In genomic region chr13:23950928-23951327, GRCm38 (mm10) we compare ENCODE assay signal across 10 mouse cellular contexts. TPM values are rescaled to one million over a fixed set of nuclear protein-coding genes. Genes with fewer than 3 reads are reported as not detected.
DNase-seq lines count a peak whose midpoint lies in the region; ATAC-seq and TF ChIP-seq lines count a peak whose summit lies in the region.
"Had no signal": no experiment of that assay in that cellular context is flagged by ENCODE, and none has a peak within 500 bp of the region (broad histone marks: within the 10 kb centered on the region; RNA-seq: fewer than 3 reads in every experiment).

No protein-coding gene starts in this region.

- no peak overlapping the region for H3K27ac ChIP-seq in liver, embryonic 14.5 days
- H3K27ac ChIP-seq in liver, embryonic 11.5 days (ENCODE audit: low read depth, low read length) = no peak overlapping the region

- H3K4me1 ChIP-seq in liver, embryonic 14.5 days (replicated peaks; ENCODE audit: control insufficient read depth in 2 of 2, insufficient read depth in 2 of 2, low read length in 1 of 2) = no peaks in the 10 kb centered on the region
- no peaks in the 10 kb centered on the region for H3K4me1 ChIP-seq in liver, embryonic 11.5 days (replicated peaks; ENCODE audit: control insufficient read depth, insufficient read depth, low read length)

- H3K4me2 ChIP-seq in liver, embryonic 14.5 days (ENCODE audit: low read depth) = no peak overlapping the region
- H3K4me2 ChIP-seq in liver, embryonic 11.5 days = no peak overlapping the region
- H3K4me2 ChIP-seq: midbrain, embryonic 15.5 days had no signal

- no peak overlapping the region for H3K4me3 ChIP-seq in liver, embryonic 14.5 days (ENCODE audit: insufficient read depth in 1 of 2, low read depth in 2 of 2, low read length in 2 of 2)
- H3K4me3 ChIP-seq in liver, embryonic 11.5 days (ENCODE audit: low read depth, low read length) = no peak overlapping the region
- H3K4me3 ChIP-seq: midbrain, embryonic 15.5 days had no signal

- 32% methylated on average over 3 of the region's 3 CpGs for WGBS in liver, embryonic 14.5 days (ENCODE audit: insufficient replicate concordance)
- WGBS in liver, embryonic 11.5 days = 56% methylated on average over 3 of the region's 3 CpGs

- ATAC-seq in liver, embryonic 14.5 days (ENCODE audit: insufficient read depth) = no peak
- ATAC-seq in liver, embryonic 11.5 days (replicated peaks; ENCODE audit: low FRiP score) = no peak
- ATAC-seq: midbrain, embryonic 15.5 days had no signal

- H3K27me3 ChIP-seq in liver, embryonic 14.5 days (ENCODE audit: control insufficient read depth, insufficient read depth, low read length) = no peaks in the 10 kb centered on the region
- no peaks in the 10 kb centered on the region for H3K27me3 ChIP-seq in liver, embryonic 11.5 days (replicated peaks; ENCODE audit: control insufficient read depth, insufficient read depth, low read length)
- H3K27me3 ChIP-seq: midbrain, embryonic 15.5 days had no signal

- DNase-seq in liver, embryonic 14.5 days (ENCODE audit: low read depth in 3 of 3, low spot score in 3 of 3) = no peak
- DNase-seq in liver, embryonic 11.5 days (ENCODE audit: low spot score) = no peak
- DNase-seq in adrenal gland, postnatal 10 days = peak; percentile 52
- peak; percentile 64 to 72 for DNase-seq in kidney, postnatal 25 days
- peak; percentile 29 for DNase-seq in thymus, postnatal 14 days
- no peak for DNase-seq in MN1 (ENCODE audit: low spot score)
- no peak for DNase-seq in layer of hippocampus, adult 8-10 months (ENCODE audit: low spot score in 2 of 2)

- peak; percentile 57 for TF ChIP-seq CTCF in liver, embryonic 14.5 days (IDR thresholded peaks at IDR 0.05; ENCODE audit: low read depth)

- no peaks in the 10 kb centered on the region for H3K36me3 ChIP-seq in liver, embryonic 14.5 days (replicated peaks; ENCODE audit: control insufficient read depth, insufficient read depth, low read depth)
- H3K36me3 ChIP-seq in liver, embryonic 11.5 days (ENCODE audit: control insufficient read depth, insufficient read depth, low read length) = no peaks in the 10 kb centered on the region
- H3K36me3 ChIP-seq: midbrain, embryonic 15.5 days had no signal

- H3K9me3 ChIP-seq in liver, embryonic 14.5 days (ENCODE audit: control insufficient read depth, low read length) = no peaks in the 10 kb centered on the region
- no peaks in the 10 kb centered on the region for H3K9me3 ChIP-seq in liver, embryonic 11.5 days (ENCODE audit: control insufficient read depth, low read length)
- H3K9me3 ChIP-seq: midbrain, embryonic 15.5 days had no signal

- no peak overlapping the region for H3K9ac ChIP-seq in liver, embryonic 14.5 days (replicated peaks)
- H3K9ac ChIP-seq in liver, embryonic 11.5 days (ENCODE audit: low read depth, low read length) = no peak overlapping the region
- H3K9ac ChIP-seq: midbrain, embryonic 15.5 days had no signal

- no peak for TF ChIP-seq EP300 in liver, embryonic 14.5 days (IDR thresholded peaks at IDR 0.05; ENCODE audit: low read depth)

RNA-seq across cellular contexts. Expression of gene Hist1h2aa, which starts 16.7 kb away (rescaled TPM):
- polyA plus RNA-seq in liver, embryonic 14.5 days (2012; rRNA removed) = not detected in 2 replicates
- polyA plus RNA-seq in liver, embryonic 14.5 days (2014; fragmentation: Nextera tagmentation; extraction: Ambion mirVana) = not detected in 2 replicates
- not detected in 2 replicates for polyA plus RNA-seq in liver, embryonic 11.5 days (2014; fragmentation: Nextera tagmentation; extraction: Ambion mirVana)
- not detected for total RNA-seq in adrenal gland, postnatal 10 days (2021)
- not detected for total RNA-seq in layer of hippocampus, adult 8-10 months (2022)
- polyA plus RNA-seq: embryonic facial prominence, embryonic 14.5 days; large intestine, adult 2 months; midbrain, embryonic 15.5 days had no signal

RNA-seq across cellular contexts. Expression of gene Hist1h2ba, which starts 17.0 kb away (rescaled TPM):
- not detected in 2 replicates for polyA plus RNA-seq in liver, embryonic 14.5 days (2012; rRNA removed)
- polyA plus RNA-seq in liver, embryonic 14.5 days (2014; fragmentation: Nextera tagmentation; extraction: Ambion mirVana) = not detected in 2 replicates
- polyA plus RNA-seq in liver, embryonic 11.5 days (2014; fragmentation: Nextera tagmentation; extraction: Ambion mirVana) = not detected in 2 replicates
- not detected for total RNA-seq in adrenal gland, postnatal 10 days (2021)
- not detected for total RNA-seq in layer of hippocampus, adult 8-10 months (2022)
- polyA plus RNA-seq: embryonic facial prominence, embryonic 14.5 days; large intestine, adult 2 months; midbrain, embryonic 15.5 days had no signal

RNA-seq across cellular contexts. Expression of gene Slc17a4, which starts 36.1 kb away (rescaled TPM):
- 0.02 and 0.03 TPM in 2 replicates for polyA plus RNA-seq in liver, embryonic 14.5 days (2012; rRNA removed)
- 0.04 and 0.08 TPM in 2 replicates for polyA plus RNA-seq in liver, embryonic 14.5 days (2014; fragmentation: Nextera tagmentation; extraction: Ambion mirVana)
- polyA plus RNA-seq in liver, embryonic 11.5 days (2014; fragmentation: Nextera tagmentation; extraction: Ambion mirVana) = 0.06 TPM in 1 of 2 replicates, not detected in the other
- total RNA-seq in adrenal gland, postnatal 10 days (2021) = 1 to 10 TPM; 3.3 to 5.6 TPM
- not detected for total RNA-seq in layer of hippocampus, adult 8-10 months (2022)
- polyA plus RNA-seq: midbrain, embryonic 15.5 days had no signal

RNA-seq across cellular contexts. Expression of gene Scgn, which starts 40.1 kb away (rescaled TPM):
- not detected in 2 replicates for polyA plus RNA-seq in liver, embryonic 14.5 days (2012; rRNA removed)
- polyA plus RNA-seq in liver, embryonic 14.5 days (2014; fragmentation: Nextera tagmentation; extraction: Ambion mirVana) = not detected in 2 replicates
- polyA plus RNA-seq in liver, embryonic 11.5 days (2014; fragmentation: Nextera tagmentation; extraction: Ambion mirVana) = 0.21 TPM in 1 of 2 replicates, not detected in the other
- total RNA-seq in adrenal gland, postnatal 10 days (2021) = 1 to 10 TPM; 1.2 to 3.2 TPM
- total RNA-seq in layer of hippocampus, adult 8-10 months (2022) = 1 to 10 TPM; 1.4 to 2.8 (median 2.1) TPM

Comparison
In these comparisons a context has a peak if more than half of its experiments do, and no peak if none do; other contexts are left out.
1. DNase-seq: peak in adrenal gland, postnatal 10 days (single experiment), kidney, postnatal 25 days (2 of 2) and thymus, postnatal 14 days (single experiment); none in liver, embryonic 14.5 days (0 of 3), liver, embryonic 11.5 days (single experiment), MN1 (single experiment) and layer of hippocampus, adult 8-10 months (0 of 2).
2. RNA of gene Slc17a4, which starts 36.1 kb away (total RNA-seq): 3.3 to 5.6 TPM in adrenal gland, postnatal 10 days; not detected in layer of hippocampus, adult 8-10 months; every median in the first group is over 4 times any median in the second.